In the genomic region with DNA sequence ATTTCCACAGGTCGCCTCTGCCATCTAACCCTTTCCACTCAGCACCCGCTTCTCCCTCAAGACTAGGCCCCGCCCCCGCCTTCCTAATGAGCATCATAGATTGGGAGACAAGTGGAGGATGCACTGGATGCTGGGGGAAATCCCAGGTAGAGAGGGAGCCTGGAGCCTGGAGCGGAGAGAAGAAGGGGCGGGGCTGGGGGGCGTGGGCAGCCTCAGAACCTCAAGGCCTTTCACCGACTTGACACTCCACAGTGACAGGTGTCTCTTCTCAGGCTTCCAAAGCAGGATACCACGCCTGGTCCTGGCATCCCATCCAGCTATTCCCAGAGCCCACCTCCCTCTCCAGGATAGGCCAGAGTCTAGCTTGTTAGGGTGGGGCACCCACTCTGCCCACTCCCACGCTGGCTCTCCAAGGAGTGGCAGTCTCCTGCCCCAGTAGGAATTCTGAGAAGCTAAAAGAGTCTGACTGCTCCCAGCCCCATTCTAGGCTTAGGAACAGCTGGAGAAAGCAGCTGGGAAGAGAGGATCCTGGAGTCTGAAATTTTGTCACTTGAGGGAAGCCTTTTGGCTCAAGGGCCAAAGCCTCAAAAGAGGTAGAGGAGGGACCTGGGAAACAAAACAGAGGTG, we compare ENCODE assay signal across 8 mouse cellular contexts. TPM values are rescaled to one million over a fixed set of nuclear protein-coding genes. Genes with fewer than 3 reads are reported as not detected.
DNase-seq lines count a peak whose midpoint lies in the region; ATAC-seq and TF ChIP-seq lines count a peak whose summit lies in the region.

No protein-coding gene starts in this region.

- H3K9me3 ChIP-seq in heart, postnatal 0 days (replicated peaks; ENCODE audit: control insufficient read depth, low read length): no peaks in the 10 kb centered on the region
- no peaks in the 10 kb centered on the region for H3K9me3 ChIP-seq in liver, embryonic 15.5 days (replicated peaks)
- no peaks in the 10 kb centered on the region for H3K9me3 ChIP-seq in stomach, embryonic 16.5 days (replicated peaks; ENCODE audit: control insufficient read depth, low read length)

- H3K4me1 ChIP-seq in heart, postnatal 0 days (ENCODE audit: control insufficient read depth, insufficient read depth): peaks cover 40% of the 10 kb centered on the region
- H3K4me1 ChIP-seq in liver, embryonic 15.5 days (replicated peaks): peaks cover 27% of the 10 kb centered on the region
- peaks cover 43% of the 10 kb centered on the region for H3K4me1 ChIP-seq in stomach, embryonic 16.5 days (ENCODE audit: control insufficient read depth, insufficient read depth, low read length)

- TF ChIP-seq CTCF in layer of hippocampus, adult 2 months (conservative IDR thresholded peaks at IDR 0.05): no peak
- no peak for TF ChIP-seq CTCF in heart, postnatal 0 days (IDR thresholded peaks at IDR 0.05; ENCODE audit: low read depth)

- TF ChIP-seq EP300 in heart, postnatal 0 days (IDR thresholded peaks at IDR 0.05; ENCODE audit: low read depth): no peak

- peak overlapping the region; percentile 85 for H3K4me3 ChIP-seq in layer of hippocampus, adult 2 months
- no peak overlapping the region for H3K4me3 ChIP-seq in heart, postnatal 0 days (ENCODE audit: low read depth, low read length)
- H3K4me3 ChIP-seq in liver, embryonic 15.5 days (replicated peaks): no peak overlapping the region
- peak overlapping the region; percentile 87 for H3K4me3 ChIP-seq in stomach, embryonic 16.5 days (replicated peaks; ENCODE audit: low read length)

- peak overlapping the region; percentile 97 for H3K27ac ChIP-seq in layer of hippocampus, adult 2 months
- H3K27ac ChIP-seq in heart, postnatal 0 days (ENCODE audit: low read depth): peak overlapping the region; percentile 84
- no peak overlapping the region for H3K27ac ChIP-seq in liver, embryonic 15.5 days (replicated peaks)
- peak overlapping the region; percentile 96 for H3K27ac ChIP-seq in stomach, embryonic 16.5 days (ENCODE audit: low read length)

- H3K4me2 ChIP-seq in heart, postnatal 0 days (ENCODE audit: low read depth, low read length): peak overlapping the region; percentile 91
- 0 out of 2 replicates have a peak overlapping the region, but pooled peaks have one; percentile 83 for H3K4me2 ChIP-seq in liver, embryonic 15.5 days
- H3K4me2 ChIP-seq in stomach, embryonic 16.5 days (ENCODE audit: low read depth, low read length): peak overlapping the region; percentile 69

- DNase-seq in layer of hippocampus, adult 2 months (ENCODE audit: low spot score in 2 of 2): no peak
- no peak for DNase-seq in layer of hippocampus, adult 9-10 months (ENCODE audit: low spot score)
- DNase-seq in cerebellum, postnatal 10 days: peak; percentile 54 to 58
- DNase-seq in heart, postnatal 0 days (ENCODE audit: low spot score): peak; percentile 59
- DNase-seq in spleen, postnatal 4 days (ENCODE audit: low spot score in 2 of 2): no peak

- peak; percentile 21 for ATAC-seq in heart, postnatal 0 days (ENCODE audit: insufficient read depth, low read depth)
- ATAC-seq in liver, embryonic 15.5 days (ENCODE audit: insufficient read depth): no peak
- ATAC-seq in stomach, embryonic 16.5 days (ENCODE audit: insufficient read depth, low FRiP score): peak; percentile 35
- no peak for ATAC-seq in erythroblast, adult 5-6 weeks (replicated peaks; ENCODE audit: low FRiP score, poor library complexity, severe bottlenecking)

- H3K9ac ChIP-seq in heart, postnatal 0 days (replicated peaks; ENCODE audit: low read depth, low read length): no peak overlapping the region
- no peak overlapping the region for H3K9ac ChIP-seq in liver, embryonic 15.5 days
- H3K9ac ChIP-seq in stomach, embryonic 16.5 days (ENCODE audit: low read length): peak overlapping the region; percentile 96

- WGBS in heart, postnatal 0 days: 23% methylated on average over 10 of the region's 10 CpGs
- 49% methylated on average over 10 of the region's 10 CpGs for WGBS in liver, embryonic 15.5 days (ENCODE audit: insufficient replicate concordance)
- 8% methylated on average over 10 of the region's 10 CpGs for WGBS in stomach, embryonic 16.5 days

- H3K27me3 ChIP-seq in heart, postnatal 0 days (ENCODE audit: control insufficient read depth, insufficient read depth, low read length): 0 out of 2 replicates have a peak, but pooled peaks cover 7% of the 10 kb centered on the region
- H3K27me3 ChIP-seq in liver, embryonic 15.5 days: peaks cover 88% of the 10 kb centered on the region
- no peaks in the 10 kb centered on the region for H3K27me3 ChIP-seq in stomach, embryonic 16.5 days (ENCODE audit: control insufficient read depth, insufficient read depth, low read length)

- H3K36me3 ChIP-seq in heart, postnatal 0 days (replicated peaks; ENCODE audit: control insufficient read depth, insufficient read depth, low read length): peaks cover 7% of the 10 kb centered on the region; the same call in 1 of the 2 replicates
- H3K36me3 ChIP-seq in liver, embryonic 15.5 days (replicated peaks): no peaks in the 10 kb centered on the region
- H3K36me3 ChIP-seq in stomach, embryonic 16.5 days (ENCODE audit: control insufficient read depth, insufficient read depth, low read length): peaks cover 3% of the 10 kb centered on the region; the same call in 1 of the 2 replicates

RNA-seq across cellular contexts. Expression of gene Fam171a2, which starts 2.1 kb away (rescaled TPM):
- 100 to 1,000 TPM in 1 of 2 experiments, 10 to 100 TPM in 1; 92.5 to 102 TPM for total RNA-seq in layer of hippocampus, adult 2 months (2021)
- 40.8 and 58.6 TPM in 2 replicates for total RNA-seq in heart, postnatal 0 days (2014; rRNA removed; ENCODE audit: low replicate concordance)
- polyA plus RNA-seq in heart, postnatal 0 days (2015; fragmentation: Nextera tagmentation; extraction: Ambion mirVana): 1.7 and 1.8 TPM in 2 replicates
- 0.28 and 0.61 TPM in 2 replicates for polyA plus RNA-seq in liver, embryonic 15.5 days (2015; fragmentation: Nextera tagmentation; extraction: Ambion mirVana)
- polyA plus RNA-seq in stomach, embryonic 16.5 days (2015; fragmentation: Nextera tagmentation; extraction: Ambion mirVana): 2.5 and 3.3 TPM in 2 replicates
- total RNA-seq in erythroblast, adult 5-6 weeks (2015; ENCODE audit: low replicate concordance): not detected in 2 replicates
- total RNA-seq in erythroblast, adult 5-6 weeks (2017; ENCODE audit: low replicate concordance): not detected in 2 replicates

RNA-seq across cellular contexts. Expression of gene Grn, which starts 15.3 kb away (rescaled TPM):
- 10 to 100 TPM; 60.6 to 66.4 TPM for total RNA-seq in layer of hippocampus, adult 2 months (2021)
- total RNA-seq in heart, postnatal 0 days (2014; rRNA removed; ENCODE audit: low replicate concordance): 134 and 162 TPM in 2 replicates
- polyA plus RNA-seq in heart, postnatal 0 days (2015; fragmentation: Nextera tagmentation; extraction: Ambion mirVana): 174 and 176 TPM in 2 replicates
- polyA plus RNA-seq in liver, embryonic 15.5 days (2015; fragmentation: Nextera tagmentation; extraction: Ambion mirVana): 94.8 and 121 TPM in 2 replicates
- 187 and 207 TPM in 2 replicates for polyA plus RNA-seq in stomach, embryonic 16.5 days (2015; fragmentation: Nextera tagmentation; extraction: Ambion mirVana)
- total RNA-seq in erythroblast, adult 5-6 weeks (2015; ENCODE audit: low replicate concordance): 85.7 and 90.1 TPM in 2 replicates
- total RNA-seq in erythroblast, adult 5-6 weeks (2017; ENCODE audit: low replicate concordance): 26.3 and 56.1 TPM in 2 replicates

RNA-seq across cellular contexts. Expression of gene Itga2b, which starts 24.5 kb away (rescaled TPM):
- 1 to 10 TPM; 2.3 to 3.5 TPM for total RNA-seq in layer of hippocampus, adult 2 months (2021)
- 4.3 and 4.8 TPM in 2 replicates for total RNA-seq in heart, postnatal 0 days (2014; rRNA removed; ENCODE audit: low replicate concordance)
- 5.4 and 5.6 TPM in 2 replicates for polyA plus RNA-seq in heart, postnatal 0 days (2015; fragmentation: Nextera tagmentation; extraction: Ambion mirVana)
- 26.9 and 35.1 TPM in 2 replicates for polyA plus RNA-seq in liver, embryonic 15.5 days (2015; fragmentation: Nextera tagmentation; extraction: Ambion mirVana)
- polyA plus RNA-seq in stomach, embryonic 16.5 days (2015; fragmentation: Nextera tagmentation; extraction: Ambion mirVana): 8.6 and 10.8 TPM in 2 replicates
- 23.6 and 57.1 TPM in 2 replicates for total RNA-seq in erythroblast, adult 5-6 weeks (2015; ENCODE audit: low replicate concordance)
- 73.1 and 99.5 TPM in 2 replicates for total RNA-seq in erythroblast, adult 5-6 weeks (2017; ENCODE audit: low replicate concordance)

RNA-seq across cellular contexts. Expression of gene Slc25a39, which starts 37.6 kb away (rescaled TPM):
- total RNA-seq in layer of hippocampus, adult 2 months (2021): 10 to 100 TPM; 62.5 to 62.6 TPM
- total RNA-seq in heart, postnatal 0 days (2014; rRNA removed; ENCODE audit: low replicate concordance): 281 and 322 TPM in 2 replicates
- 267 and 269 TPM in 2 replicates for polyA plus RNA-seq in heart, postnatal 0 days (2015; fragmentation: Nextera tagmentation; extraction: Ambion mirVana)
- 451 and 525 TPM in 2 replicates for polyA plus RNA-seq in liver, embryonic 15.5 days (2015; fragmentation: Nextera tagmentation; extraction: Ambion mirVana)
- 239 and 243 TPM in 2 replicates for polyA plus RNA-seq in stomach, embryonic 16.5 days (2015; fragmentation: Nextera tagmentation; extraction: Ambion mirVana)
- 461 and 462 TPM in 2 replicates for total RNA-seq in erythroblast, adult 5-6 weeks (2015; ENCODE audit: low replicate concordance)
- 236 and 290 TPM in 2 replicates for total RNA-seq in erythroblast, adult 5-6 weeks (2017; ENCODE audit: low replicate concordance)

RNA-seq across cellular contexts. Expression of gene Rundc3a, which starts 52.2 kb away (rescaled TPM):
- 100 to 1,000 TPM; 482 to 488 TPM for total RNA-seq in layer of hippocampus, adult 2 months (2021)
- total RNA-seq in heart, postnatal 0 days (2014; rRNA removed; ENCODE audit: low replicate concordance): 12.5 TPM in 1 of 2 replicates, not detected in the other
- polyA plus RNA-seq in heart, postnatal 0 days (2015; fragmentation: Nextera tagmentation; extraction: Ambion mirVana): 0.74 and 0.92 TPM in 2 replicates
- 2.2 and 2.4 TPM in 2 replicates for polyA plus RNA-seq in liver, embryonic 15.5 days (2015; fragmentation: Nextera tagmentation; extraction: Ambion mirVana)
- polyA plus RNA-seq in stomach, embryonic 16.5 days (2015; fragmentation: Nextera tagmentation; extraction: Ambion mirVana): 6.8 and 7.6 TPM in 2 replicates
- total RNA-seq in erythroblast, adult 5-6 weeks (2015; ENCODE audit: low replicate concordance): 3.1 TPM in 1 of 2 replicates, not detected in the other
- 2.7 and 7.5 TPM in 2 replicates for total RNA-seq in erythroblast, adult 5-6 weeks (2017; ENCODE audit: low replicate concordance)

Comparison
In these comparisons a context has a peak if more than half of its experiments do, and no peak if none do; other contexts are left out.
1. DNase-seq: peak in cerebellum, postnatal 10 days (2 of 2) and heart, postnatal 0 days (single experiment); none in layer of hippocampus, adult 2 months (0 of 2), layer of hippocampus, adult 9-10 months (single experiment) and spleen, postnatal 4 days (0 of 2).
2. H3K4me3 ChIP-seq: peak in layer of hippocampus, adult 2 months (single experiment) and stomach, embryonic 16.5 days (single experiment); none in heart, postnatal 0 days (single experiment) and liver, embryonic 15.5 days (single experiment).
3. ATAC-seq: peak in heart, postnatal 0 days (single experiment) and stomach, embryonic 16.5 days (single experiment); none in liver, embryonic 15.5 days (single experiment) and erythroblast, adult 5-6 weeks (single experiment).
4. RNA of gene Fam171a2, which starts 2.1 kb away (total RNA-seq): 92.5 to 102 TPM in layer of hippocampus, adult 2 months and 40.8 to 58.6 TPM in heart, postnatal 0 days; not detected in erythroblast, adult 5-6 weeks; every median in the first group is over 10 times any median in the second.
5. Peak in every context shown above with its lines, with median percentiles within 50 percentile points of each other: H3K4me2 ChIP-seq.